Mouse (Mus musculus) 3134 (cell line): ENCODE data around the gene Bcat1.

Experiments used
- DNase-seq: peaks from one replicate; pipeline ENCODE4 v3.0.0-alpha.2; 2011; ENCODE audit warnings: low spot score; ENCODE audit not compliant: insufficient read length; ENCODE audit errors: extremely low read depth

Bcat1 gene

GRCm38 (mm10) chr6:144955887-144956547 lies 120.0 kb downstream of the Bcat1 start:
- DNase-seq: no peak

- no peak for DNase-seq
Measured at GRCm38 (mm10) chr6:144952885-144953284, 123.1 kb downstream of the Bcat1 start.

DNA sequence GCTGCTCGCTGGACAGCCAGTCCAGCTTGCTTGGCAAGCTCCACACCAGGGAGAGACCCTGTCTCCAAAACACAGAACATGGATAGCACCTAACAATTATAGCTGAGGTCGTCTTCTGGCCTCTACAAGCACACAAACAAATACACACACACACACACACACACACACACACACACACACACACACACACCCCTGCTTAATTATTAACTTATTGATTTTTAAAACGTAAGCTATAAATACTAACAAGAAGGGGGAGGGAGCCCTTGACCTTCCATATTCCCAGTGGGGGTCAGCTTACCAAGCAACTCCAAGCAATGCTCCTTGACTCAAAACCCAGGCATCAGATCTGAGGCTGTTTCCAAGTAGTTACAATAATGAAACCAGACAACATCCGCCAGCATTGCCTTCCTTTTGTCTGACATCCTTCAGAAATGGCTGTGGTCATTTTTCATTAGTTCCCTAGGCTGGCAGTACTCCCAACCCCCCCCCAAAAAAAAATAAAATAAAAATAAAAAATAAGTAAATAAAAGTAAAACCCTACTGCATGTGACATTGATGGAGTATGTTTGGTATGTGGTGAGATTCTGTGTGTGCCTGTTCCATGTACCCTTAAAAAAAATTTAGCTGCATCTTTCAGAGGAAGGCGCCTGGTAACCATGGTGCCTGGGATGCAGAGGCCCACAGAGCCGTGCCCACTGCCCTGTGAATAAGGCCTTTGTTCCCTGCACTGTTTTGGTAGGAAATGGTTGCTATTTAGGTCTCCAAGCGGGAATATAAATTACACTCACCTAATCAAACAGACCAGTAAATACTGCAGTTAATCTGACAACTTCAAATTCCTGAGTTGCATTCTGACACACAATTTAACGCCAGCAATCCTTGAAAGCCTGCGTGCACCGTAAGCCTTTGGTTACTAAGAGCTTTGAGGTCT lies 131.3 kb downstream of the Bcat1 start:
- no peak for DNase-seq
